Mouse (Mus musculus): Measurements from ENCODE around the gene Gramd1b. TPM values are rescaled to one million over a fixed set of nuclear protein-coding genes. Genes with fewer than 3 reads are reported as not detected.

Gramd1b gene
- total and polyA plus RNA-seq, 2 experiments from 2014 or later = 3.2 to 17.4 TPM

DNA sequence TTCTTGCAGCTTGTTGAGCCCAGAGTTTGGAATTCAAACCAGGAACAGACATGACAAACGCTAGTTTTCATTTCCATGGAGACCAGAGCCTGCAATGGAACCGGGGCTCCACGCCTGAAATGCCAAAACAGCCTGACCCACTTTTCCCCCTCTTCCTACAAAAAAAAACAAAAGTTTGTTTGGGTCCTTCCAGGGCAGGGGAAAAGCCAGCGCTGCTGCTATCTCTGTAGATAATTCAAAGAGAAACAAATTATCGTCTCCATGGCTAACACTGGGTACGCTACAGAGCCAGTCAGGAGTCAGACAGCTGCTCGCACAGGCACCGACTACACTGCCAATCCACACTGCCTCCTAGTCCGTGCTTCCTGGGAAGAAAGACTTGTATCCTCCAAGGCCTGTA, 191.6 kb downstream of the Gramd1b start:
- no peak for TF ChIP-seq CTCF (IDR thresholded peaks at IDR 0.05; ENCODE audit: low read depth)
- no peak for TF ChIP-seq EP300 (IDR thresholded peaks at IDR 0.05; ENCODE audit: low read depth)
- Histone ChIP-seq H3K4me3 (ENCODE audit: low read depth, low read length) (no peak overlapping the region), H3K4me2 (ENCODE audit: low read depth, low read length) (no peak overlapping the region), H3K36me3 (replicated peaks; ENCODE audit: control insufficient read depth, insufficient read depth, low read length) (no peaks in the 10 kb centered on the region), H3K27me3 (ENCODE audit: control insufficient read depth, insufficient read depth, low read length) (no peaks in the 10 kb centered on the region), H3K9ac (replicated peaks; ENCODE audit: low read depth, low read length) (no peak overlapping the region), H3K27ac (ENCODE audit: low read depth) (no peak overlapping the region), H3K4me1 (ENCODE audit: control insufficient read depth, insufficient read depth) (peaks cover 12% of the 10 kb centered on the region), H3K9me3 (replicated peaks; ENCODE audit: control insufficient read depth, low read length) (no peaks in the 10 kb centered on the region)
- ATAC-seq (ENCODE audit: insufficient read depth, low read depth) (no peak), DNase-seq (ENCODE audit: low spot score) (no peak)
- WGBS = 45% methylated on average over 9 of the region's 9 CpGs

DNA sequence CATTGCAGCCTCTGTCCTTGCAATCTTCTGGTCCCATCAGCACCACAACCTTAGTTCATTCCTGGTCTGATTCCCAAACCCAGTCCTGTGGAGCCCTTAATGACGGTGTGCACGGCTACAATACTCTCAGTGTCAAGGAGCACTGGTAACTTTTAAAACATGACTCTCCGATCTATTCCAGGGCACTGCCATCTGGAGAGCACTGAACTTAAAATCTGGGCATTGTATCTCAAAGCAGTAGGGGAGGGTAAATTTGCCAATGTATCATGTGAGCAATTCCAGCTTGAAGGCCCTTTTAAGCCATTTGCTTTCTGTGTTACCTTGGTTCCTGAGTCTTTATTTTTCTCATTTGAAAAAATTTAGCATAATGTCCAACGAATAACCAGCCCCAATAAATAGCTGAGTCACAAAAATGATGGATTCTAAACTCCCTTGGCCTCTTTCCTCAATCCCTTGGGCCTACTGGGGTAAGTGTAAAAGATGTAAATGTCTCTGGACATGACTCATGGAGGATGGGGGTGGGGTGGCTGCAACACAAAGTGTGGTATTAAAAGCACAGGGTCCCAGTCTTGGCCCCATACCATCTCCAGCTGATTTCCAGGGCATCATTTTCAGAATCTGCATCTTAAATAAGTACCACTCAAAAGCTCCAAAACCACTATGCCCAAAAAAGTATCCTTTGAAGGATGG, 193.9 kb downstream of the Gramd1b start:
- Histone ChIP-seq H3K4me1 (ENCODE audit: control insufficient read depth, insufficient read depth) (peaks cover 11% of the 10 kb centered on the region), H3K27ac (ENCODE audit: low read depth) (no peak overlapping the region), H3K36me3 (replicated peaks; ENCODE audit: control insufficient read depth, insufficient read depth, low read length) (no peaks in the 10 kb centered on the region), H3K4me3 (ENCODE audit: low read depth, low read length) (no peak overlapping the region), H3K9ac (replicated peaks; ENCODE audit: low read depth, low read length) (no peak overlapping the region), H3K4me2 (ENCODE audit: low read depth, low read length) (no peak overlapping the region), H3K9me3 (replicated peaks; ENCODE audit: control insufficient read depth, low read length) (no peaks in the 10 kb centered on the region), H3K27me3 (ENCODE audit: control insufficient read depth, insufficient read depth, low read length) (no peaks in the 10 kb centered on the region)
- ATAC-seq (ENCODE audit: insufficient read depth, low read depth) (no peak), DNase-seq (ENCODE audit: low spot score) (no peak)
- WGBS = 60% methylated on average over 4 of the region's 4 CpGs
- TF ChIP-seq CTCF (IDR thresholded peaks at IDR 0.05; ENCODE audit: low read depth) (no peak), EP300 (IDR thresholded peaks at IDR 0.05; ENCODE audit: low read depth) (no peak)

DNA sequence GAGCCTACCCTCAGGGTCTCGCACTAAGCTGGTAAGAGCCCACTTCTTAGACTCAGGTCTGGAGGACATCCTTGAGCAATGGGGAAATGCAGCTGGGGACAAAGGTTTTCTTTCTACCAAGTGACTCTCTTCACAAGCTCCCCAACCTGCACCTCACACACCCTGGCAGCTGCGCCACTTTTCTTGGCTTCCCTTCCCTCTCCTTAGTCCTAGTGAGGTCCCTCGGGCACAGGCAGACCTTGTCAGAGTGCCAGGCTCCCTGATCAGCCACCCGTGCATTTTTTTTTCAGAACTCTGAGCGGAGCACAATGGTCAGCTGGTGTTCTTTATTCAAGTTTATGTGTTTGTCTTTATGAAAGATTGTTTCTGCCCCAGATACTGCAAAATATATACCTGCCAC, 194.5 kb downstream of the Gramd1b start:
- no peaks in the 10 kb centered on the region for H3K9me3 ChIP-seq (replicated peaks; ENCODE audit: control insufficient read depth, low read length)
- H3K4me3 ChIP-seq (ENCODE audit: low read depth, low read length) = no peak overlapping the region
- 35% methylated on average over 5 of the region's 5 CpGs for WGBS
- ATAC-seq (ENCODE audit: insufficient read depth, low read depth) (no peak), DNase-seq (ENCODE audit: low spot score) (peak; percentile 24)
- no peak overlapping the region for H3K27ac ChIP-seq (ENCODE audit: low read depth)
- peaks cover 11% of the 10 kb centered on the region for H3K4me1 ChIP-seq (ENCODE audit: control insufficient read depth, insufficient read depth)
- no peaks in the 10 kb centered on the region for H3K36me3 ChIP-seq (replicated peaks; ENCODE audit: control insufficient read depth, insufficient read depth, low read length)
- H3K9ac ChIP-seq (replicated peaks; ENCODE audit: low read depth, low read length) = no peak overlapping the region
- no peaks in the 10 kb centered on the region for H3K27me3 ChIP-seq (ENCODE audit: control insufficient read depth, insufficient read depth, low read length)
- H3K4me2 ChIP-seq (ENCODE audit: low read depth, low read length) = no peak overlapping the region
- no peak for TF ChIP-seq CTCF (IDR thresholded peaks at IDR 0.05; ENCODE audit: low read depth)
- TF ChIP-seq EP300 (IDR thresholded peaks at IDR 0.05; ENCODE audit: low read depth) = no peak

DNA sequence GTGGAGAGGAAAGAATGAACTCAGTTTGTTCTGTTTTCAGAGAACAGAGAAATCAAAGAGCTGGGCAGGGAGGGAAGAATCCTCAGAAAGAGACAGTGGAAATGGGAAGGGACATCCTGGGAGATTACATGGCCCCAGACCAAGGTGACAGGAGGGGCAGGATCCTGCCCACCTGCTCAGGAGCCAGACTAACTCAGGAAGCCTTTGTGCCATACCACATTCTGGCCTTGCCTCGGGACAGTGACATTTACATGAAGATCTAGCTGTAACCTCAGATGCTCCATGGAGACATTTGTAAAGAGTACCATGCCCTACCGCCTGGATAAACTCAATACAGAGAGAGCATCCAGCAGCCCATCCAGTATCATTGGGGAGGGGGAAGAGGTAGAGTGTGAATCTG, 196.6 kb downstream of the Gramd1b start:
- no peak for TF ChIP-seq EP300 (IDR thresholded peaks at IDR 0.05; ENCODE audit: low read depth)
- no peak for TF ChIP-seq CTCF (IDR thresholded peaks at IDR 0.05; ENCODE audit: low read depth)
- Histone ChIP-seq H3K36me3 (replicated peaks; ENCODE audit: control insufficient read depth, insufficient read depth, low read length) (no peaks in the 10 kb centered on the region), H3K4me1 (ENCODE audit: control insufficient read depth, insufficient read depth) (peaks cover 11% of the 10 kb centered on the region), H3K4me3 (ENCODE audit: low read depth, low read length) (no peak overlapping the region), H3K4me2 (ENCODE audit: low read depth, low read length) (no peak overlapping the region), H3K27ac (ENCODE audit: low read depth) (no peak overlapping the region), H3K27me3 (ENCODE audit: control insufficient read depth, insufficient read depth, low read length) (no peaks in the 10 kb centered on the region), H3K9ac (replicated peaks; ENCODE audit: low read depth, low read length) (no peak overlapping the region), H3K9me3 (replicated peaks; ENCODE audit: control insufficient read depth, low read length) (no peaks in the 10 kb centered on the region)
- 86% methylated on average over 2 of the region's 2 CpGs for WGBS
- ATAC-seq (ENCODE audit: insufficient read depth, low read depth) = no peak
- no peak for DNase-seq (ENCODE audit: low spot score)

DNA sequence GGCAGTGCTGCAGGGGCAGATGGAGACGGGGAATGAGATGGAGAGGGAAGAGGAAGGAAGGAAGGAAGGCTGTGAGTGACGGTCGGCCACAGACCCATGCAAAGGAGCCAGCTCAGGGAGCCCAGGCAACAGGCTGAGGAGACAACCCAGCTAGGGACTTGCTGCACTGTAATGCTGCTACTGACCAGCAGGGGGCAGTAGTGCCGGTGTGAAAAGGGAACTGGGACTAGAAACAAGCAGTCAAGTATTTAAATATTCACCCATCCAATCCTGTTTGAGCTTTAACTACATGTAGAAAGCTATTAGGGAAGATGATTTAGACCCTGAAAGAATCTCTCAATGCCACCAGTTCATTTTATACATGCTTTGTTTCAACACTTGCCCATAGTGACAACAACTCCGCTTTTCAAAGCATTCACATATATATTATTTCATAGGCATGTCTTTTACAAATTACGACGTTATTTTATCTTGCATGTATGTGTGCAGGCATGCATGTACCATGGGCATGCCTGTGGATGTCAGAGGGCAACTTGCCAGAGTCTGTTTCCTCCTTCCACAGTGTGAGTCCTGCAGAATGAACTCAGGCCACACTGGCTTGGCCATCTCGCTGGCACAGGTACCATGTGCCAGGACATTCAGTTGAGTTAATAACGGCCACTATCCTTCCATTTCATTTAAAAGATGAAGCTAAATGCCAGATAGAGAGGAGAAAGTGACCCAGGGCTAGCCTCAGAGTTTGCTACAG, 197.4 kb downstream of the Gramd1b start:
- Histone ChIP-seq H3K9ac (replicated peaks; ENCODE audit: low read depth, low read length) (no peak overlapping the region), H3K36me3 (replicated peaks; ENCODE audit: control insufficient read depth, insufficient read depth, low read length) (no peaks in the 10 kb centered on the region), H3K9me3 (replicated peaks; ENCODE audit: control insufficient read depth, low read length) (no peaks in the 10 kb centered on the region), H3K27me3 (ENCODE audit: control insufficient read depth, insufficient read depth, low read length) (no peaks in the 10 kb centered on the region), H3K4me1 (ENCODE audit: control insufficient read depth, insufficient read depth) (peaks cover 11% of the 10 kb centered on the region), H3K4me3 (ENCODE audit: low read depth, low read length) (no peak overlapping the region), H3K4me2 (ENCODE audit: low read depth, low read length) (no peak overlapping the region), H3K27ac (ENCODE audit: low read depth) (no peak overlapping the region)
- TF ChIP-seq CTCF (IDR thresholded peaks at IDR 0.05; ENCODE audit: low read depth) = peak; percentile 87
- no peak for TF ChIP-seq EP300 (IDR thresholded peaks at IDR 0.05; ENCODE audit: low read depth)
- 51% methylated on average over 9 of the region's 9 CpGs for WGBS
- DNase-seq (ENCODE audit: low spot score) (peak; percentile 58), ATAC-seq (ENCODE audit: insufficient read depth, low read depth) (no peak)

All from heart, postnatal 0 days (tissue).